Mouse (Mus musculus): ENCODE measurements around the gene Uckl1.

DNA sequence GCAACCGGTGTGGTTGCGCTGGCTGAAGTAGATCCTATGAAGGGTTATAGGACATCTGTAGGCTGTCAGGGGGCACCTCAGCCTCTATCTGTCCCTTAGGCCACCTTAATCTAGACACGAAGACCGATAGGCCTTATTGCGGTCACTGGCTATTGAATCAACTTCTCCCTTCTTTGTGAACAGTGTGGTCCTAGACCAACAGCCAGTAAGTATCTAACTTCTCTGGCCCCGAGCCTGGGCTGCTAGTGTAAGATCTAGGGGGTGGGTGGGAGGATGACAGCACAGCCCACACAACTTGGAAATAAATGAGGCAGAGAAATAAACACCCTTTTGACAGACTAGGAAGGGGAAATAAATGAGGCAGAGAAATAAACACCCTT is 8.3 kb upstream of the Uckl1 start:
- TF ChIP-seq CTCF (IDR thresholded peaks at IDR 0.05; ENCODE audit: low read depth, low read length) (no peak), POLR2A (IDR thresholded peaks at IDR 0.05; ENCODE audit: insufficient read depth, low read length) (no peak), EP300 (IDR thresholded peaks at IDR 0.05; ENCODE audit: insufficient read depth, low read depth, low read length) (no peak)
